Mouse (Mus musculus) CH12.LX (cell line): ENCODE measurements around the gene Cited2. TPM values are rescaled to one million over a fixed set of nuclear protein-coding genes. Genes with fewer than 3 reads are reported as not detected.

Experiments
- DNase-seq: peaks from one replicate; pipeline ENCODE4 v3.0.0-alpha.2; 2013; ENCODE audit errors: extremely low read depth
- H3K27ac ChIP-seq: 2 replicates; pipeline ENCODE4 v1.5.1; 2012; ENCODE audit warnings: low read depth, mild to moderate bottlenecking, control low read depth, moderate library complexity; ENCODE audit not compliant: insufficient read depth
- H3K27me3 ChIP-seq: replicated peaks from 2 replicates; pipeline ENCODE3; 2012; ENCODE audit warnings: inconsistent platforms
- H3K36me3 ChIP-seq, 2 experiments: replicated peaks in 1 of 2; 2 replicates each; pipeline versions ENCODE3 to v1.6.1; 2012; ENCODE audit warnings: inconsistent platforms in 1 of 2, low read length in 1 of 2, mild to moderate bottlenecking in 1 of 2, mixed read lengths in 1 of 2, moderate library complexity in 1 of 2; ENCODE audit not compliant: control insufficient read depth in 1 of 2, insufficient read depth in 1 of 2
- H3K4me1 ChIP-seq, 2 experiments: 2 replicates each; pipeline ENCODE4 v1.6.1; 2012; ENCODE audit warnings: inconsistent platforms in 1 of 2, moderate library complexity in 1 of 2; ENCODE audit not compliant: insufficient read depth in 2 of 2, control insufficient read depth in 1 of 2
- H3K4me2 ChIP-seq: 2 replicates; pipeline ENCODE4 v1.6.1; 2012; ENCODE audit warnings: low read depth, mild to moderate bottlenecking, control low read depth; ENCODE audit not compliant: poor library complexity, insufficient read depth, severe bottlenecking
- H3K4me3 ChIP-seq, 3 experiments: fragments of 150-350 bp in 1 of 3; sonication (generic) in 1 of 3; replicated peaks in 1 of 3; 2 replicates each; pipeline versions ENCODE3 to v1.5.1; 2011 to 2012; ENCODE audit warnings: low read depth in 2 of 3, low read length in 2 of 3, mild to moderate bottlenecking in 2 of 3, moderate library complexity in 2 of 3, control low read depth in 1 of 3, improper control_type of control experiment in 1 of 3, inconsistent platforms in 1 of 3, mixed read lengths in 1 of 3; ENCODE audit not compliant: poor library complexity in 1 of 3
- H3K79me2 ChIP-seq: replicated peaks from 2 replicates; pipeline ENCODE4 v1.6.1; 2012; ENCODE audit warnings: mild to moderate bottlenecking, moderate library complexity; ENCODE audit not compliant: control insufficient read depth, poor library complexity, insufficient read depth, severe bottlenecking; ENCODE audit errors: extremely low read depth
- H3K9ac ChIP-seq: 2 replicates; pipeline ENCODE4 v1.6.1; 2012; ENCODE audit warnings: low read depth, mild to moderate bottlenecking, control low read depth, moderate library complexity; ENCODE audit not compliant: insufficient read depth
- H3K9me3 ChIP-seq: replicated peaks from 2 replicates; pipeline ENCODE3; 2012; ENCODE audit warnings: low read length, inconsistent platforms, mixed read lengths
- CHD1 ChIP-seq: IDR thresholded peaks from 2 replicates; pipeline ENCODE4 v1.6.1; 2012; ENCODE audit warnings: low read depth, low read length, improper control_type of control experiment, inconsistent platforms
- E2F4 ChIP-seq: IDR thresholded peaks from 2 replicates; pipeline ENCODE4 v1.6.1; 2011; ENCODE audit warnings: low read depth, low read length, improper control_type of control experiment; ENCODE audit not compliant: insufficient replicate concordance
- ELF1 ChIP-seq: IDR thresholded peaks from 2 replicates; pipeline ENCODE4 v1.6.1; 2014; ENCODE audit warnings: low read depth, mild to moderate bottlenecking, inconsistent platforms, low read length, improper control_type of control experiment
- EP300 ChIP-seq: IDR thresholded peaks from 2 replicates; pipeline ENCODE4 v1.6.1; 2011; ENCODE audit warnings: low read length, improper control_type of control experiment
- IRF4 ChIP-seq: IDR thresholded peaks from 2 replicates; pipeline ENCODE4 v1.6.1; 2014; ENCODE audit warnings: low read depth, mild to moderate bottlenecking, inconsistent platforms, low read length, improper control_type of control experiment
- JUND ChIP-seq: conservative IDR thresholded peaks from 2 replicates; pipeline ENCODE4 v1.6.1; 2011; ENCODE audit warnings: low read depth, low read length, improper control_type of control experiment
- MAFK ChIP-seq: IDR thresholded peaks from 2 replicates; pipeline ENCODE4 v1.6.1; 2011; ENCODE audit warnings: low read length, improper control_type of control experiment; ENCODE audit not compliant: insufficient replicate concordance
- MEF2A ChIP-seq: IDR thresholded peaks from 2 replicates; pipeline ENCODE4 v1.6.1; 2014; ENCODE audit warnings: low read depth, mild to moderate bottlenecking, inconsistent platforms, low read length, improper control_type of control experiment, borderline replicate concordance
- NELFE ChIP-seq: IDR thresholded peaks from 2 replicates; pipeline ENCODE4 v1.6.1; 2011; ENCODE audit warnings: low read depth, low read length, improper control_type of control experiment
- NRF1 ChIP-seq: IDR thresholded peaks from 2 replicates; pipeline ENCODE4 v1.6.1; 2014; ENCODE audit warnings: low read depth, mild to moderate bottlenecking, inconsistent platforms, low read length, improper control_type of control experiment, moderate library complexity
- POLR2AphosphoS2 ChIP-seq: IDR thresholded peaks from 2 replicates; pipeline ENCODE4 v1.6.1; 2011; ENCODE audit warnings: low read depth, low read length, improper control_type of control experiment
- RAD21 ChIP-seq: IDR thresholded peaks from 2 replicates; pipeline ENCODE4 v1.6.1; 2011; ENCODE audit warnings: low read depth, mild to moderate bottlenecking, low read length, improper control_type of control experiment, moderate library complexity
- RCOR1 ChIP-seq: conservative IDR thresholded peaks from 2 replicates; pipeline ENCODE4 v1.6.1; 2012; ENCODE audit warnings: low read depth, mild to moderate bottlenecking, inconsistent platforms, low read length, improper control_type of control experiment
- USF2 ChIP-seq: conservative IDR thresholded peaks from 2 replicates; pipeline ENCODE4 v1.6.1; 2011; ENCODE audit warnings: low read depth, low read length, improper control_type of control experiment
- ZKSCAN1 ChIP-seq: IDR thresholded peaks from 2 replicates; pipeline ENCODE4 v1.6.1; 2012; ENCODE audit warnings: low read depth, inconsistent platforms, low read length, improper control_type of control experiment, borderline replicate concordance
- ZMIZ1 ChIP-seq: IDR thresholded peaks from 2 replicates; pipeline ENCODE4 v1.6.1; 2012; ENCODE audit warnings: low read depth, mild to moderate bottlenecking, inconsistent platforms, low read length, improper control_type of control experiment
- dilution Hi-C: fragments of 300-500 bp; cut with MboI; formaldehyde crosslinking; loops from 2 replicates; pipeline ENCODE4 v1.14.3; 2020; ENCODE audit warnings: low sequenced_read_pairs; ENCODE audit not compliant: extremely low pct_unique_long_range_greater_than_20kb, extremely low pct_ligation_motif_present
- in situ Hi-C: fragments of 300-500 bp; cut with MboI; formaldehyde crosslinking; loops from 3 replicates; pipeline ENCODE4 v1.14.3; 2019; ENCODE audit warnings: low sequenced_read_pairs, low pct_ligation_motif_present, low pct_unique_long_range_greater_than_20kb, mixed read lengths
- polyA plus RNA-seq: library from polyadenylated mRNA; unstranded; fragments of >175 nt; gene quantifications from 2 replicates; pipeline ENCODE4 v1.2.1, GENCODE M21; 2012; ENCODE audit warnings: low read depth; ENCODE audit not compliant: insufficient read length
- total RNA-seq, 2 experiments: library from RNA; depleted of rRNA; stranded (reverse); fragments of 300-350 nt in 1 of 2; fragments of >200 nt in 1 of 2; gene quantifications; 2 replicates each; pipeline ENCODE4 v1.2.3; 2012 to 2014

Cited2 gene
- total and polyA plus RNA-seq, 3 experiments: 22.6 to 149 (median 28.6) TPM

GRCm38 (mm10) chr10:17710753-17711152 is 12.3 kb upstream of the Cited2 start:
- in situ Hi-C loops (loop anchor here (25.0 kb wide), 1 partner anchor 723 kb away; no protein-coding TSS in a partner anchor), dilution Hi-C loops (no loop called here)

DNA sequence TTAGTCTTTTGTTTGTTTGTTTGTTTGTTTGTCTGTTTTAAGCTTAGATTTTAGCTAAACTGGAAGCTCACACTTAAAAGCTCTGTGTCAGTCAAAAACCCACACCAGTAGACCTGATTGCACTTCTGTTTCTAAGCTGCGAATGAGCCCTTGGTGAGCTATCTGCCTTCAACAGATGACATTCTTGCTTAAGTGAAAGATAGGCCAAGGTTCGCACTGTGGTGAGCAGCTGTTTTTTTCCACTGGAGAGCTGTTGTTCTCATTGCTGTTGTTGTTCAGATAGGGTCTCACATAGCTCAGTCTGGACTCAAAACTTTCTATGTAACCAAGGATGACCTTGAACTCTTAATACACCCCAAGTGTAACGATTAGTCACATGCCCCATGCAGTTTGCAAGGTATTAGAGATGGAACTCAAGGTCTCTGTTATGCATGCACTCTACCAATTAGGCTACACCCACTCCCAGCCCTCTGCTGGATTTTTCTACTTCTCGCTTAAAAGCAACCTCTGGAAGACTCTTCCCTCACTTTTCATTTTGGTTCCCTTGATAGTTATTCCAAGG is 3.9 kb upstream of the Cited2 start:
- in situ Hi-C loops: loop anchor here (25.0 kb wide), 1 partner anchor 732 kb away; no protein-coding TSS in a partner anchor
- Histone ChIP-seq H3K4me3 (no peak overlapping the region), H3K4me1 (peaks cover 3 to 9% of the 10 kb centered on the region in 2 experiments; a peak in 2 of 4 replicates), H3K27ac (no peak overlapping the region)
- no peak for TF ChIP-seq USF2
- TF ChIP-seq MAFK: no peak
- TF ChIP-seq ZMIZ1: no peak
- no peak for TF ChIP-seq JUND
- no peak for TF ChIP-seq CHD1
- TF ChIP-seq E2F4: no peak
- TF ChIP-seq, all 38 proteins: peak for 0
- Histone ChIP-seq H3K79me2 (peaks cover 10% of the 10 kb centered on the region), H3K27me3 (no peaks in the 10 kb centered on the region), H3K36me3 (peaks cover 3 to 4% of the 10 kb centered on the region in 2 experiments), H3K9ac (no peak overlapping the region), H3K4me2 (no peak overlapping the region), H3K9me3 (no peaks in the 10 kb centered on the region)
- DNase-seq: no peak
- dilution Hi-C loops: no loop called here

More at GRCm38 (mm10) chr10:17710753-17711152, 12.3 kb upstream of the Cited2 start:
- H3K9me3 ChIP-seq: no peaks in the 10 kb centered on the region
- DNase-seq: no peak
- no peaks in the 10 kb centered on the region for H3K36me3 ChIP-seq
- H3K4me1 ChIP-seq: peaks cover 0 to 3% of the 10 kb centered on the region in 2 experiments; a peak in 1 of 4 replicates
- no peak overlapping the region for H3K27ac ChIP-seq
- no peak overlapping the region for H3K4me2 ChIP-seq
- no peak overlapping the region for H3K4me3 ChIP-seq
- H3K27me3 ChIP-seq: no peaks in the 10 kb centered on the region
- no peaks in the 10 kb centered on the region for H3K79me2 ChIP-seq
- TF ChIP-seq RCOR1 (no peak), ELF1 (no peak), EP300 (no peak), JUND (no peak), ZKSCAN1 (no peak), NRF1 (no peak), MAFK (no peak), POLR2AphosphoS2 (no peak), NELFE (no peak), MEF2A (no peak), IRF4 (no peak), RAD21 (no peak), USF2 (no peak)
- H3K9ac ChIP-seq: no peak overlapping the region
